Mouse (Mus musculus) limb, embryonic 13.5 days (tissue): ENCODE data around the gene Amigo2. TPM values are rescaled to one million over a fixed set of nuclear protein-coding genes. Genes with fewer than 3 reads are reported as not detected.

Experiments used
- ATAC-seq: fragments of 200-750 bp; cut with Nextera tagmentation; 2 replicates; pipeline ENCODE4 v1.8.0; 2017; ENCODE audit warnings: low read depth, moderate number of reproducible peaks, moderate TSS enrichment; ENCODE audit not compliant: low FRiP score
- H3K27ac ChIP-seq: fragments of 300-500 bp; sonication (generic); 2 replicates; pipeline ENCODE4 v1.5.1; 2015; ENCODE audit warnings: inconsistent platforms, mild to moderate bottlenecking, moderate library complexity
- H3K27me3 ChIP-seq: fragments of 300-500 bp; sonication (generic); 2 replicates; pipeline ENCODE4 v1.6.1; 2015; ENCODE audit warnings: mild to moderate bottlenecking, inconsistent platforms
- H3K36me3 ChIP-seq: fragments of 300-500 bp; sonication (generic); 2 replicates; pipeline ENCODE4 v1.6.1; 2015; ENCODE audit warnings: inconsistent platforms, mild to moderate bottlenecking, moderate library complexity
- H3K4me1 ChIP-seq: fragments of 300-500 bp; sonication (generic); 2 replicates; pipeline ENCODE4 v1.6.1; 2015; ENCODE audit warnings: inconsistent platforms
- H3K4me2 ChIP-seq: fragments of 300-500 bp; sonication (generic); replicated peaks from 2 replicates; pipeline ENCODE4 v1.6.1; 2015; ENCODE audit warnings: inconsistent platforms, mild to moderate bottlenecking, moderate library complexity
- H3K4me3 ChIP-seq: fragments of 300-500 bp; sonication (generic); 2 replicates; pipeline ENCODE4 v1.5.1; 2015; ENCODE audit warnings: moderate library complexity, mild to moderate bottlenecking, inconsistent platforms
- H3K9ac ChIP-seq: fragments of 300-500 bp; sonication (generic); 2 replicates; pipeline ENCODE4 v1.6.1; 2015; ENCODE audit warnings: mild to moderate bottlenecking, inconsistent platforms
- H3K9me3 ChIP-seq: fragments of 300-500 bp; sonication (generic); 2 replicates; pipeline ENCODE4 v1.6.1; 2016; ENCODE audit warnings: inconsistent platforms
- WGBS: fragments of 180-500 bp; shearing (Covaris S2); methylation state at CpG from one replicate; pipeline ENCODE4 v1.1.7; 2015; 5-methylcytosine and 5-hydroxymethylcytosine counted together
- polyA plus RNA-seq: library from polyadenylated mRNA; unstranded; fragments of >200 nt; fragmentation: Nextera tagmentation; extraction: Ambion mirVana; gene quantifications from 2 replicates; pipeline ENCODE4 v1.2.1, GENCODE M21; 2015

Amigo2 gene
- polyA plus RNA-seq, 1 experiment from 2014 or later = 6.7 TPM

DNA sequence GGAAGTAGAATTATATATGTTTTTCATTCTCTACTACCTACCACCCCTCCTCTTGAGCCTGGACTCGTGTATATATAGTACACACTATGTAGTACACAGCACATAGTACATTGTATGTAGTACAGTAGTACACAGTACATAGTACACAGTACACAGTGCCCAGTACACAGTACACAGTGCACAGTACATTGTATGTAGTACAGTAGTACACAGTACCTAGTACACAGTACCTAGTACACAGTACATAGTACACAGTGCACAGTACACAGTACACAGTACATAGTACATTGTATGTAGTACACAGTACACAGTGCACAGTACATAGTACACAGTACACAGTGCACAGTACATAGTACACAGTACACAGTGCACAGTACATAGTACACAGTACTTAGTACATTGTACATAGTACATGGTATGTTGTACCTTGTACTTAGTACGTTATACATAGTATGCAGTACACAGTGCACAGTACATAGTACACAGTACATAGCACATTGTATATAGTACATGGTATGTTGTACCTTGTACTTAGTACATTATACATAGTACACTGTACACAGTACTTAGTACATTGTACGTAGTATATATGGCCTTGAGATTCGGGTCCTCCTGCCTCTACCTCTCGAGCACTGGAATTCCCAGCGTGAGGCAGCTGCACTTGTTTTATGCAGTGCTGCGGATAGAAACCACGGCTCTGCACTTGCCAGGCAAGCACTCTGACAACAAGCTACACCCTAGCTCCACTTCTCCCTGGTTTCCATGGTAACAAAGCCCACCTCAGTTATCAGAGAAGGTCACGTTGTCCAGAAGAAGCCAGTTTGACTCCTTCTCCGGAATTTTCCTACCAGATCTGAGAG is 34.9 kb upstream of the Amigo2 start:
- WGBS = 69% methylated on average over 10 of the region's 10 CpGs
- H3K36me3 ChIP-seq = no peaks in the 10 kb centered on the region
- no peak for ATAC-seq

GRCm38 (mm10) chr15:97280776-97281175 is 33.7 kb upstream of the Amigo2 start:
- 30% methylated on average over 9 of the region's 9 CpGs for WGBS
- 0 out of 2 replicates have a peak overlapping the region, but pooled peaks have one; percentile 4 for H3K27ac ChIP-seq
- no peaks in the 10 kb centered on the region for H3K36me3 ChIP-seq
- ATAC-seq = no peak
- no peak overlapping the region for H3K4me2 ChIP-seq
- H3K4me1 ChIP-seq = peaks cover 26% of the 10 kb centered on the region
- H3K9me3 ChIP-seq = no peaks in the 10 kb centered on the region
- no peak overlapping the region for H3K9ac ChIP-seq
- H3K4me3 ChIP-seq = no peak overlapping the region
- H3K27me3 ChIP-seq = peaks cover 8% of the 10 kb centered on the region; the same call in 1 of the 2 replicates

More for the DNA sequence above, 34.9 kb upstream of the Amigo2 start:
- H3K4me2 ChIP-seq = no peak overlapping the region
- H3K9me3 ChIP-seq = no peaks in the 10 kb centered on the region
- H3K9ac ChIP-seq = no peak overlapping the region
- no peak overlapping the region for H3K4me3 ChIP-seq
- H3K27ac ChIP-seq = no peak overlapping the region
- H3K27me3 ChIP-seq = peaks cover 4% of the 10 kb centered on the region; the same call in 1 of the 2 replicates
- peaks cover 27% of the 10 kb centered on the region; the same call in 1 of the 2 replicates for H3K4me1 ChIP-seq

DNA sequence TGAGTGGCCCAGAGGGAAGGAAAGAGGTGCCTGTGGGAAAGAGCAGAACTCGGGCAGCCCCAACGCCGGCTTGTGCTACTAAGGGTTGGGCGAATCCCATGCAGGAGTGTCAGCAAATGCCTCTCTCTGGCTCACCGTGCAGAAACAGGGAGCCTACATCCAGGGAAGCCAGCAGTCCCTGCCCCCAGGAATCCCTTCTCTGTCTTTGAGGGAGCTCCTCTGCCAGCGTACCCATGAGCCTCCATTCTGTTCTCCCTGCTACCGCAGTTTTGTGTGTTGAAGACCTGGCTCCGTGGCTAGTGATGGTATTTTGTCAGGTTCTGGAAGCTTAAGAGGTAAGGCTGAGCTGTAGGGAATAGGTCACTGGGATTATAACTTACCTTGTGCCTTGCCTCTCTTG is 33.0 kb upstream of the Amigo2 start:
- Histone ChIP-seq H3K4me3 (no peak overlapping the region), H3K27ac (no peak overlapping the region), H3K27me3 (peaks cover 8% of the 10 kb centered on the region; the same call in 1 of the 2 replicates), H3K4me1 (peaks cover 26% of the 10 kb centered on the region), H3K9me3 (no peaks in the 10 kb centered on the region), H3K36me3 (no peaks in the 10 kb centered on the region), H3K4me2 (no peak overlapping the region), H3K9ac (no peak overlapping the region)
- ATAC-seq = no peak
- 85% methylated on average over 8 of the region's 8 CpGs for WGBS

- Histone ChIP-seq H3K36me3 (no peaks in the 10 kb centered on the region), H3K27ac (no peak overlapping the region), H3K4me3 (no peak overlapping the region), H3K27me3 (peaks cover 8% of the 10 kb centered on the region; the same call in 1 of the 2 replicates), H3K9ac (no peak overlapping the region), H3K4me1 (peaks cover 26% of the 10 kb centered on the region), H3K4me2 (no peak overlapping the region), H3K9me3 (no peaks in the 10 kb centered on the region)
- ATAC-seq = no peak
- 88% methylated on average over 9 of the region's 9 CpGs for WGBS
These were observed 31.4 kb upstream of the Amigo2 start for GRCm38 (mm10) chr15:97278340-97278948.

GRCm38 (mm10) chr15:97277328-97277727 is 30.2 kb upstream of the Amigo2 start:
- Histone ChIP-seq H3K36me3 (no peaks in the 10 kb centered on the region), H3K4me2 (no peak overlapping the region), H3K9ac (no peak overlapping the region), H3K9me3 (no peaks in the 10 kb centered on the region), H3K4me1 (peaks cover 26% of the 10 kb centered on the region), H3K27me3 (peaks cover 8% of the 10 kb centered on the region; the same call in 1 of the 2 replicates), H3K27ac (no peak overlapping the region), H3K4me3 (no peak overlapping the region)
- 32% methylated on average over 10 of the region's 10 CpGs for WGBS
- no peak for ATAC-seq

DNA sequence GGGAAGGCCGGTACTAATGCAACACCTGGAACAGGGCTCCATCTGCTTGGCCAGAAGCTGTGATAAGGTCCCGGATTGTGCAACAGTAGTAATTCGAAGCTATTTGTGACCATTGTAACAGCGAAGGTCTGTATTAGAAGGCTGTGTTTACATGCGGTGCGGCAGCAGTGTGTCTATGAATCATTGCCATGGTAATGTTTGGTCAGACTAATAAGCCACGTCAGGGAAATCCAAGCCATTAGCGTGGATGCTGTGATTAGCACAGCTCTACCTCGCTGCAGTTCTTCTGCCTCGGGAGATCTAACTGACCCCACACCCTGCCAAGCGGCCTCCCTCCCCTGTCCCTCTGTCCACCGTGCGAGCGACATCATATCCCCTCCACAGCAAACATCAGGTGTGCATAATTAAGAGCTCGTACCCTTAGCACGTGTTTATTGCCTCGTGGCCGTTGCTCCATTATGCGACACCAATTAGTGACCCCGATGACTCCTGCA is 29.6 kb upstream of the Amigo2 start:
- H3K27me3 ChIP-seq = peaks cover 8% of the 10 kb centered on the region; the same call in 1 of the 2 replicates
- WGBS = 13% methylated on average over 20 of the region's 20 CpGs
- no peaks in the 10 kb centered on the region for H3K9me3 ChIP-seq
- ATAC-seq = no peak
- no peaks in the 10 kb centered on the region for H3K36me3 ChIP-seq
- H3K27ac ChIP-seq = no peak overlapping the region
- H3K9ac ChIP-seq = no peak overlapping the region
- peak overlapping the region; percentile 37 for H3K4me2 ChIP-seq
- H3K4me1 ChIP-seq = peaks cover 26% of the 10 kb centered on the region
- no peak overlapping the region for H3K4me3 ChIP-seq

DNA sequence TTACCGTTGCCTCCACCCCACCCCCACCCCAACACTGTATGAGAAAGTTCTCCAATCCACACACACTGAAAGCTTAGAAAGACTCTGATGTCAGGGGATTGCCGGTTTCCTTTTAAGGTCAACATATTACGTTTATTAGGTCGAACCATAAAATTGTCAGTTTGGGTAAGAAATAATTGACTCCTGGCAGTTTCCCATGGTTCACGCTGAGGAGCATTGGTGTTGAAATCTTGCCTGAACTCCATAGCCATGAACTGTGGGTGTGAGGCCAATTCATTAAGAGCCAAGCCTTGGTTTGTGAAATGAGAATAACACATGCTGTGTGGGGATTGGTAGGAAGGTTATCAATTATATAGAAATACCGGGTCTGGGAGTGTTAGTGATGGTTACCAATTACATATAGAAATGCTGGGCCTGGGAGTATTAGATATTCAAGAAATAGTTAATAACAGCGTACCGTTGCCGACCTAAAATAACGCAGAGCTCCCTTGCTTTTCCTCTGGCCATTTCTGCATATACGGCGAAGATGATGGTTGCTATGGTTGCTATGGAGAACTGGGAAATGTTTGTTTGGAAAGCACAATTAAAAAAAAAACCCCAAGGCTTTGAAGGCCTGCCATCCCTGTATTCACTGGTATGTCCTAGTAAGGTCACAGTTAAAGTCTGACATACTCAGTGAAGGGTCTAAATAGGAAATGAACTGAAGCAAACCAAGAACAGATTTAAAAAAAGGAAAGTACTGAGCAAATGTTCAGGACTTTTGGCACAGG is 28.7 kb upstream of the Amigo2 start:
- no peaks in the 10 kb centered on the region for H3K36me3 ChIP-seq
- H3K9ac ChIP-seq = no peak overlapping the region
- 53% methylated on average over 12 of the region's 12 CpGs for WGBS
- H3K4me2 ChIP-seq = no peak overlapping the region
- H3K4me3 ChIP-seq = no peak overlapping the region
- H3K27me3 ChIP-seq = peaks cover 8% of the 10 kb centered on the region; the same call in 1 of the 2 replicates
- H3K4me1 ChIP-seq = peaks cover 23% of the 10 kb centered on the region
- ATAC-seq = no peak
- H3K9me3 ChIP-seq = no peaks in the 10 kb centered on the region
- H3K27ac ChIP-seq = no peak overlapping the region

GRCm38 (mm10) chr15:97272831-97273230 is 25.7 kb upstream of the Amigo2 start:
- Histone ChIP-seq H3K4me1 (peaks cover 13% of the 10 kb centered on the region), H3K4me2 (no peak overlapping the region), H3K9me3 (no peaks in the 10 kb centered on the region), H3K9ac (no peak overlapping the region), H3K27me3 (peaks cover 8% of the 10 kb centered on the region; the same call in 1 of the 2 replicates), H3K27ac (no peak overlapping the region), H3K4me3 (no peak overlapping the region), H3K36me3 (no peaks in the 10 kb centered on the region)
- ATAC-seq = no peak
- WGBS = 50% methylated on average over 3 of the region's 3 CpGs

GRCm38 (mm10) chr15:97271985-97272697 is 25.1 kb upstream of the Amigo2 start:
- no peaks in the 10 kb centered on the region for H3K36me3 ChIP-seq
- H3K27ac ChIP-seq = no peak overlapping the region
- no peak overlapping the region for H3K4me3 ChIP-seq
- H3K9me3 ChIP-seq = no peaks in the 10 kb centered on the region
- WGBS = 45% methylated on average over 7 of the region's 7 CpGs
- no peak for ATAC-seq
- H3K27me3 ChIP-seq = 0 out of 2 replicates have a peak, but pooled peaks cover 5% of the 10 kb centered on the region
- no peak overlapping the region for H3K4me2 ChIP-seq
- no peak overlapping the region for H3K9ac ChIP-seq
- H3K4me1 ChIP-seq = peaks cover 8% of the 10 kb centered on the region

- no peak overlapping the region for H3K4me2 ChIP-seq
- H3K9ac ChIP-seq = no peak overlapping the region
- H3K9me3 ChIP-seq = no peaks in the 10 kb centered on the region
- no peaks in the 10 kb centered on the region for H3K36me3 ChIP-seq
- no peak overlapping the region for H3K4me3 ChIP-seq
- WGBS = 67% methylated on average over 8 of the region's 8 CpGs
- no peaks in the 10 kb centered on the region for H3K4me1 ChIP-seq
- no peak overlapping the region for H3K27ac ChIP-seq
- ATAC-seq = no peak
- no peaks in the 10 kb centered on the region for H3K27me3 ChIP-seq
These were observed 20.1 kb upstream of the Amigo2 start for GRCm38 (mm10) chr15:97267094-97267695.

DNA sequence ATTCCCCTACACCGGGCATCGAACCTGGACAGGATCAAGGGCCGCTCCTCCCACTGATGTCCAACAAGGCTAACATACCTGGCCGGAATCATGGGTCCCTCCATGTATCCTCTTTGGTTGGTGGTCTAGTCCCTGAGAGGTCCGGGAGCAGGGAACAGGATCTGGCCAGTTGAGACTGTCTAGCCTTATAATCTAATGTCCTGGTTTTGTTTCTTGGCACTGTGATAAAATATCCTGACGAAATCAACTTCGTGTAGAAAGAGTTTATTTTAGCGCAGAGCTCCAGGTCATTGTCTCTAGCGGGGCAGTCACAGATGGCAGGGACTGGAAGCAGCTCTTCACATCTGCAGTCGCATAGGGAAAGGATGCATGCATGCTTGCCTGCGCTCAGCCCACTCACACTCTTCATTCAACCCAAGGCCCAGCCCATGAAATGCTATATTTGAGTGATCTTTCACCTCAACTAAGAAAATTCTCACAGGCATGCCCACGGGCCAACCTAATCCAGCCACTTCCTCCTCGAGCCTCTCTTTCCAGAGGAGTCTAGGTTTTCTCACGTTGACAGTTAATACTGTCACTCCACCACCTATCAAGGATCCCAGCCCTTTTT is 19.3 kb upstream of the Amigo2 start:
- no peaks in the 10 kb centered on the region for H3K9me3 ChIP-seq
- ATAC-seq = no peak
- 76% methylated on average over 14 of the region's 14 CpGs for WGBS
- no peak overlapping the region for H3K4me2 ChIP-seq
- no peaks in the 10 kb centered on the region for H3K36me3 ChIP-seq
- no peaks in the 10 kb centered on the region for H3K4me1 ChIP-seq
- H3K9ac ChIP-seq = no peak overlapping the region
- H3K4me3 ChIP-seq = no peak overlapping the region
- no peak overlapping the region for H3K27ac ChIP-seq
- H3K27me3 ChIP-seq = no peaks in the 10 kb centered on the region
